Mouse (Mus musculus): ENCODE results near the gene Chaf1a. TPM values are rescaled to one million over a fixed set of nuclear protein-coding genes. Genes with fewer than 3 reads are reported as not detected.

Chaf1a gene
- total and polyA plus RNA-seq, 2 experiments from 2014 or later = 4.6 to 5.9 TPM

GRCm38 (mm10) chr17:56011441-56011840 lies 28.8 kb upstream of the Chaf1a start:
- Histone ChIP-seq H3K4me1 (ENCODE audit: insufficient read depth) (peaks cover 18% of the 10 kb centered on the region), H3K9me3 (ENCODE audit: low read length) (no peaks in the 10 kb centered on the region), H3K27ac (ENCODE audit: low read depth, low read length) (no peak overlapping the region), H3K27me3 (ENCODE audit: insufficient read depth, low read length) (no peaks in the 10 kb centered on the region), H3K4me2 (ENCODE audit: low read depth) (no peak overlapping the region), H3K9ac (peak overlapping the region; percentile 31; the same call in 1 of the 2 replicates), H3K36me3 (ENCODE audit: insufficient read depth) (peaks cover 37% of the 10 kb centered on the region), H3K4me3 (ENCODE audit: low read depth, low read length) (no peak overlapping the region)
- ATAC-seq (no peak), DNase-seq (no peak)
- TF ChIP-seq CTCF (IDR thresholded peaks at IDR 0.05; ENCODE audit: low read depth) = no peak
- 83% methylated on average over 7 of the region's 7 CpGs for WGBS

GRCm38 (mm10) chr17:56015293-56015692 lies 24.9 kb upstream of the Chaf1a start:
- Histone ChIP-seq H3K9me3 (ENCODE audit: low read length) (no peaks in the 10 kb centered on the region), H3K4me3 (ENCODE audit: low read depth, low read length) (no peak overlapping the region), H3K4me1 (ENCODE audit: insufficient read depth) (peaks cover 7% of the 10 kb centered on the region; the same call in 1 of the 2 replicates), H3K27me3 (ENCODE audit: insufficient read depth, low read length) (no peaks in the 10 kb centered on the region), H3K27ac (ENCODE audit: low read depth, low read length) (no peak overlapping the region), H3K9ac (no peak overlapping the region), H3K36me3 (ENCODE audit: insufficient read depth) (peaks cover 69% of the 10 kb centered on the region), H3K4me2 (ENCODE audit: low read depth) (no peak overlapping the region)
- DNase-seq = no peak
- WGBS = 95% methylated on average over 9 of the region's 9 CpGs
- no peak for ATAC-seq
- no peak for TF ChIP-seq CTCF (IDR thresholded peaks at IDR 0.05; ENCODE audit: low read depth)

GRCm38 (mm10) chr17:56016382-56016781 lies 23.9 kb upstream of the Chaf1a start:
- ATAC-seq (no peak), DNase-seq (no peak)
- Histone ChIP-seq H3K4me2 (ENCODE audit: low read depth) (no peak overlapping the region), H3K9me3 (ENCODE audit: low read length) (no peaks in the 10 kb centered on the region), H3K36me3 (ENCODE audit: insufficient read depth) (peaks cover 69% of the 10 kb centered on the region), H3K27me3 (ENCODE audit: insufficient read depth, low read length) (no peaks in the 10 kb centered on the region), H3K4me1 (ENCODE audit: insufficient read depth) (no peaks in the 10 kb centered on the region), H3K4me3 (ENCODE audit: low read depth, low read length) (no peak overlapping the region), H3K27ac (ENCODE audit: low read depth, low read length) (no peak overlapping the region), H3K9ac (no peak overlapping the region)
- WGBS = 87% methylated on average over 8 of the region's 8 CpGs
- TF ChIP-seq CTCF (IDR thresholded peaks at IDR 0.05; ENCODE audit: low read depth) = no peak

- H3K4me2 ChIP-seq (ENCODE audit: low read depth) = no peak overlapping the region
- H3K9ac ChIP-seq = no peak overlapping the region
- peaks cover 61% of the 10 kb centered on the region for H3K36me3 ChIP-seq (ENCODE audit: insufficient read depth)
- ATAC-seq (no peak), DNase-seq (no peak)
- no peak for TF ChIP-seq CTCF (IDR thresholded peaks at IDR 0.05; ENCODE audit: low read depth)
- no peak overlapping the region for H3K27ac ChIP-seq (ENCODE audit: low read depth, low read length)
- no peaks in the 10 kb centered on the region for H3K27me3 ChIP-seq (ENCODE audit: insufficient read depth, low read length)
- H3K4me3 ChIP-seq (ENCODE audit: low read depth, low read length) = no peak overlapping the region
- H3K9me3 ChIP-seq (ENCODE audit: low read length) = no peaks in the 10 kb centered on the region
- H3K4me1 ChIP-seq (ENCODE audit: insufficient read depth) = no peaks in the 10 kb centered on the region
- WGBS = 78% methylated on average over 15 of the region's 15 CpGs
Measured at GRCm38 (mm10) chr17:56016793-56017785, 23.1 kb upstream of the Chaf1a start.

GRCm38 (mm10) chr17:56017848-56018247 lies 22.4 kb upstream of the Chaf1a start:
- H3K4me2 ChIP-seq (ENCODE audit: low read depth) = no peak overlapping the region
- no peak for TF ChIP-seq CTCF (IDR thresholded peaks at IDR 0.05; ENCODE audit: low read depth)
- no peak for ATAC-seq
- H3K9me3 ChIP-seq (ENCODE audit: low read length) = no peaks in the 10 kb centered on the region
- 91% methylated on average over 7 of the region's 7 CpGs for WGBS
- no peak for DNase-seq
- H3K36me3 ChIP-seq (ENCODE audit: insufficient read depth) = peaks cover 57% of the 10 kb centered on the region
- peak overlapping the region; percentile 35; the same call in 1 of the 2 replicates for H3K27ac ChIP-seq (ENCODE audit: low read depth, low read length)
- no peaks in the 10 kb centered on the region for H3K4me1 ChIP-seq (ENCODE audit: insufficient read depth)
- H3K4me3 ChIP-seq (ENCODE audit: low read depth, low read length) = no peak overlapping the region
- H3K9ac ChIP-seq = no peak overlapping the region
- H3K27me3 ChIP-seq (ENCODE audit: insufficient read depth, low read length) = no peaks in the 10 kb centered on the region

- DNase-seq (peak; percentile 57), ATAC-seq (peak; percentile 63)
- Histone ChIP-seq H3K27ac (ENCODE audit: low read depth, low read length) (peak overlapping the region; percentile 35; the same call in 1 of the 2 replicates), H3K27me3 (ENCODE audit: insufficient read depth, low read length) (no peaks in the 10 kb centered on the region), H3K9me3 (ENCODE audit: low read length) (no peaks in the 10 kb centered on the region), H3K4me2 (ENCODE audit: low read depth) (no peak overlapping the region), H3K36me3 (ENCODE audit: insufficient read depth) (peaks cover 56% of the 10 kb centered on the region), H3K4me1 (ENCODE audit: insufficient read depth) (no peaks in the 10 kb centered on the region), H3K4me3 (ENCODE audit: low read depth, low read length) (no peak overlapping the region), H3K9ac (no peak overlapping the region)
- peak; percentile 58 for TF ChIP-seq CTCF (IDR thresholded peaks at IDR 0.05; ENCODE audit: low read depth)
- 69% methylated on average over 20 of the region's 20 CpGs for WGBS
Measured at GRCm38 (mm10) chr17:56018347-56019131, 21.7 kb upstream of the Chaf1a start.
